ENCODE assay signal across 21 mouse cellular contexts in genomic region chr17:12160540-12160939, GRCm38 (mm10). TPM values are rescaled to one million over a fixed set of nuclear protein-coding genes. Genes with fewer than 3 reads are reported as not detected.
A peak's percentile ranks its signal among the peaks of the same experiment; 100 is the strongest.
DNase-seq lines count a peak whose midpoint lies in the region; ATAC-seq lines count a peak whose summit lies in the region.
"Had no signal": no experiment of that assay in that cellular context is flagged by ENCODE, and none has a peak within 500 bp of the region (broad histone marks: within the 10 kb centered on the region; RNA-seq: fewer than 3 reads in every experiment).

No protein-coding gene starts in this region.

- H3K27me3 ChIP-seq in liver, embryonic 12.5 days (replicated peaks), result no peaks in the 10 kb centered on the region
- H3K27me3 ChIP-seq: embryonic facial prominence, embryonic 12.5 days; forebrain, embryonic 15.5 days; heart, embryonic 12.5 days; kidney, embryonic 15.5 days; Patski had no signal

- no peak overlapping the region for H3K4me3 ChIP-seq in liver, embryonic 12.5 days
- H3K4me3 ChIP-seq: embryonic facial prominence, embryonic 12.5 days; forebrain, embryonic 15.5 days; gastrocnemius, adult 2 months; heart, embryonic 12.5 days; kidney, embryonic 15.5 days had no signal

- no peak for ATAC-seq in liver, embryonic 12.5 days
- ATAC-seq: forebrain, embryonic 15.5 days had no signal

- H3K4me2 ChIP-seq in liver, embryonic 12.5 days, result no peak overlapping the region
- H3K4me2 ChIP-seq: embryonic facial prominence, embryonic 12.5 days; forebrain, embryonic 15.5 days; heart, embryonic 12.5 days; hindbrain, embryonic 14.5 days; kidney, embryonic 15.5 days had no signal

- no peak for DNase-seq in liver
- DNase-seq in brain, adult 2 months (ENCODE audit: low read depth, low spot score), result peak; percentile 59
- peak; percentile 24 to 29 for DNase-seq in cerebellum, postnatal 36 days
- no peak for DNase-seq in left cerebral cortex, postnatal 10 days (ENCODE audit: extremely low spot score in 1 of 2, low spot score in 2 of 2)
- no peak for DNase-seq in thymus, postnatal 36 days
- DNase-seq: embryo, embryonic 11 days; kidney, adult 18-20 months; kidney, postnatal 25 days; left cerebral cortex, postnatal 4 days; lung, adult 2 months; lung, postnatal 10 days; midbrain, embryonic 14.5 days had no signal

- peaks cover 76% of the 10 kb centered on the region for H3K36me3 ChIP-seq in liver, embryonic 12.5 days
- H3K36me3 ChIP-seq: forebrain, embryonic 15.5 days had no signal

- peaks cover 54% of the 10 kb centered on the region for H3K4me1 ChIP-seq in liver, embryonic 12.5 days

- 0 out of 2 replicates have a peak overlapping the region, but pooled peaks have one; percentile 6 for H3K9ac ChIP-seq in liver, embryonic 12.5 days
- H3K9ac ChIP-seq: embryonic facial prominence, embryonic 12.5 days; forebrain, embryonic 15.5 days; heart, embryonic 12.5 days; hindbrain, embryonic 14.5 days; kidney, embryonic 15.5 days had no signal

- WGBS in liver, embryonic 12.5 days (ENCODE audit: insufficient replicate concordance), result 96% methylated on average over 2 of the region's 2 CpGs

- 0 out of 2 replicates have a peak overlapping the region, but pooled peaks have one; percentile 29 for H3K27ac ChIP-seq in liver, embryonic 12.5 days
- H3K27ac ChIP-seq: embryonic facial prominence, embryonic 12.5 days; forebrain, embryonic 15.5 days; gastrocnemius, adult 2 months; hindbrain, embryonic 14.5 days; kidney, embryonic 15.5 days; macrophage had no signal

- H3K9me3 ChIP-seq in liver, embryonic 12.5 days (replicated peaks), result no peaks in the 10 kb centered on the region
- H3K9me3 ChIP-seq: embryonic facial prominence, embryonic 12.5 days; forebrain, embryonic 15.5 days; heart, embryonic 12.5 days; kidney, embryonic 15.5 days had no signal

- intact Hi-C loops in left cerebral cortex, postnatal 10 days (cut with DNase I), result no loop called here

RNA-seq across cellular contexts. Expression of gene Agpat4, which starts 42.0 kb away (rescaled TPM):
- polyA plus RNA-seq in liver, embryonic 12.5 days (2016; fragmentation: Nextera tagmentation; extraction: Ambion mirVana), result 31.6 and 35.2 TPM in 2 replicates
- total RNA-seq in left cerebral cortex, postnatal 10 days (2021), result 10 to 100 TPM; 68.2 to 71.0 TPM

Comparison
In these comparisons a context has a peak if more than half of its experiments do, and no peak if none do; other contexts are left out.
1. DNase-seq: peak in brain, adult 2 months (single experiment) and cerebellum, postnatal 36 days (2 of 2); none in liver (single experiment), left cerebral cortex, postnatal 10 days (0 of 2) and thymus, postnatal 36 days (0 of 2).